Mouse (Mus musculus): ENCODE results near the gene Fgf3.

DNA sequence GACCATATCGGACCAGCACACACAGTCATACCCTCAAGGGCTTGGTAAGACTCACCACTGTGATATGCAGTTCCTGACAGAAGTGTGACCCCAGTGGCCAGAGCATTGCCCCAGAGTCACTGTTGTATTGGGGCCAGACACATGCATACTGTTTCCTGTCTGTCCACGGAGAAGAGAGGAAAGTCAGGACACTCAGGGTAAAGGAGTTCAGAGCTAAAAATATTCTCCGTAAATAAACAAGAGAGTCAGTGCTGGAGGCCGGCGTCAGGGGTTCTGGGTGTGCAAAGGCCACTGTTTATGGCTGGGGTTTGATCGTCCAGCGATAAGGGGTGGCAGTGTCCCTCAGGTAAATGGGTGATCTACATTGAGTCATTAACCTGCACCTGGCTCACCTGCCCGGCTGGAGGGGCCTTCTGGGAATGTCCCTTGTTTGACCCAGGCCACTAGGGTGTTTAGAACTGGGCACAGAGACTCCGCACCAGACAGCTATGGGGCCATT is 41.9 kb upstream of the Fgf3 start:
- no peak for TF ChIP-seq SMC3 (IDR thresholded peaks at IDR 0.05; ENCODE audit: low read depth, low read length)
- no peak for TF ChIP-seq MAZ (IDR thresholded peaks at IDR 0.05; ENCODE audit: low read depth, low read length)
- TF ChIP-seq POLR2A (IDR thresholded peaks at IDR 0.05; ENCODE audit: low read depth, low read length), result no peak
- no peak for TF ChIP-seq USF2 (conservative IDR thresholded peaks at IDR 0.05; ENCODE audit: low read depth, low read length)
- TF ChIP-seq ELF1 (IDR thresholded peaks at IDR 0.05; ENCODE audit: low read depth, low read length), result no peak
- no peak for TF ChIP-seq CTCF (conservative IDR thresholded peaks at IDR 0.05 in 1 of 2, IDR thresholded peaks at IDR 0.05 in 1 of 2; ENCODE audit: low read depth in 2 of 2, low read length in 2 of 2)
